Mouse (Mus musculus): ENCODE results near the gene Slc8a1.

DNA sequence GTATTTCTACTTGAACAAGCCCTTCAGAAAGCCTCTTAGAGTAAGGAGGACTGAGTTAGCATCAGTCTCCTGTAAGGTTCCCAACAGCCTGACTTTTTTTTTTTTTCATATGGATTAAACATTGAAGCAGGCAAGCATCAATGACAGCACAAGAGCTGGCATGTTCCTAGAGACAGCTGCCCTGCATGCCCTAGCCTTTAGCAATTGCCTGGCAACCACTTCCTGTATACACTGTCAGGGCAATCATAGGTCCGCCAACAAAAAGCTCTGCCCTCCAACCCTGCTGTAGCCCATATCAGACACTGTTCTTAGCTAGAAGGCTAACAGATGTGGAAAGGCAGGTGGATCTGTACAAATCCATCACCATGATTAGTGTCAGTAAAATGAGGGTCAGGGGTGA lies 85.2 kb downstream of the Slc8a1 start:
- no peak for TF ChIP-seq POLR2A (IDR thresholded peaks at IDR 0.05; ENCODE audit: extremely low read depth, insufficient read depth, low read length)
- no peak for TF ChIP-seq CTCF (IDR thresholded peaks at IDR 0.05; ENCODE audit: low read depth, low read length)
